Mouse (Mus musculus): Measurements from ENCODE around the gene Scrn1.

- TF ChIP-seq POLR2A (IDR thresholded peaks at IDR 0.05; ENCODE audit: extremely low read depth, insufficient read depth, low read length) (no peak), CTCF (IDR thresholded peaks at IDR 0.05; ENCODE audit: low read depth, low read length) (no peak)
Measured at GRCm38 (mm10) chr6:54600681-54601347, 34.5 kb upstream of the Scrn1 start.

Data from liver, adult 2 months (tissue).